Mouse (Mus musculus): ENCODE data around the gene Plscr3. TPM values are rescaled to one million over a fixed set of nuclear protein-coding genes. Genes with fewer than 3 reads are reported as not detected.
A peak's percentile ranks its signal among the peaks of the same experiment; 100 is the strongest.
"Not testable (repeated sequence)": the region's sequence is repeated elsewhere in the genome, so short reads cannot be mapped to it uniquely, and the experiment has no call there.

Gene Plscr3
- polyA plus RNA-seq, 1 experiment, result 35.4 TPM

DNA sequence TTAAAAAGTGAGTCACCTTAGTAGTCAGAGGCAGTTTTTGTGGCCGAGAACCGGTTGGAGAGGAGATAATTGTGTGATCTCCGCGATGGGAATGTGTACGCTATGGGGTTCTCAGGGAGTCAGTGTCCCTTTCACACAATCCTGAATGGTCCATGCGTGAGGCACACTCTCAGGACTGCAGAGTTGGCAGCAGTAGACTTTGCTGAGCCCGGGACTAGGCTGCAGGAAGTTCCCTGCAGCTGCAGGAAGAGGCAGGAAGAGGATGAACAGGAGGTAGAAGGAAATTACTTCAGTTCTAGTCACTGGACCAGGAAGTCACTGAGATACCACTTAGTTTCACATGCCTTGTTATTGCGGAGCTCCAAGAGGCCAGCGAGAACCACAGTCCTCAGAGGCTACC lies 3.0 kb downstream of the Plscr3 start:
- no peak overlapping the region for H3K4me3 ChIP-seq (ENCODE audit: extremely low read depth, insufficient read depth, insufficient read length)
- no peak for DNase-seq (ENCODE audit: low read depth in 1 of 2, low spot score in 2 of 2)
- WGBS, result 59% methylated on average over 9 of the region's 9 CpGs
- H3K36me3 ChIP-seq (ENCODE audit: control insufficient read depth, insufficient read depth, low read length), result no peaks in the 10 kb centered on the region
- TF ChIP-seq CTCF (IDR thresholded peaks at IDR 0.05; ENCODE audit: extremely low read depth, insufficient read depth, insufficient read length, insufficient replicate concordance), result no peak
- TF ChIP-seq POLR2A (IDR thresholded peaks at IDR 0.05; ENCODE audit: low read depth, low read length), result no peak
- peaks cover 18% of the 10 kb centered on the region; the same call in 1 of the 2 replicates for H3K4me1 ChIP-seq (ENCODE audit: control insufficient read depth, insufficient read depth, insufficient read length)
- no peaks in the 10 kb centered on the region for H3K27me3 ChIP-seq (ENCODE audit: control insufficient read depth, insufficient read depth, low read length)
- H3K27ac ChIP-seq (ENCODE audit: insufficient read depth, low read length), result no peak overlapping the region

DNA sequence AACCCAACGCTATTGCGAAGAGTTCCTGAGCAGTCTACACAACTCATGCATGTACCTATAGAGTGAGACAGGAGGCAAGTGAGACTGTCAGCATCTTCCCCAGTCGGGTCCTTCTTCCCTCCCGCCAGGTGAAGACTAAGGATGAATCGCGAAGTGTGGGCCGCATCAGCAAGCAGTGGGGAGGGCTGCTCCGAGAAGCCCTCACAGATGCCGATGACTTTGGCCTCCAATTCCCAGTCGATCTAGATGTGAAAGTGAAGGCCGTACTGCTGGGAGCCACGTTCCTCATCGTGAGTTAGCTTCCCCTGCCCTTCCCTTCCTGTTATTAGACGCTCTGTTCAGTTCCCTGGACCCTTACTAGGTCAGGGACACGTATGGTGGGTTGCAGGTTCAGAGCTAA lies 3.7 kb downstream of the Plscr3 start:
- no peak for DNase-seq (ENCODE audit: low read depth in 1 of 2, low spot score in 2 of 2)
- TF ChIP-seq CTCF (IDR thresholded peaks at IDR 0.05; ENCODE audit: extremely low read depth, insufficient read depth, insufficient read length, insufficient replicate concordance) (no peak), POLR2A (IDR thresholded peaks at IDR 0.05; ENCODE audit: low read depth, low read length) (no peak)
- H3K4me3 ChIP-seq (ENCODE audit: extremely low read depth, insufficient read depth, insufficient read length), result no peak overlapping the region
- H3K27ac ChIP-seq (ENCODE audit: insufficient read depth, low read length), result no peak overlapping the region
- peaks cover 18% of the 10 kb centered on the region; the same call in 1 of the 2 replicates for H3K4me1 ChIP-seq (ENCODE audit: control insufficient read depth, insufficient read depth, insufficient read length)
- WGBS, result 79% methylated on average over 15 of the region's 15 CpGs
- no peaks in the 10 kb centered on the region for H3K27me3 ChIP-seq (ENCODE audit: control insufficient read depth, insufficient read depth, low read length)
- H3K36me3 ChIP-seq (ENCODE audit: control insufficient read depth, insufficient read depth, low read length), result no peaks in the 10 kb centered on the region

DNA sequence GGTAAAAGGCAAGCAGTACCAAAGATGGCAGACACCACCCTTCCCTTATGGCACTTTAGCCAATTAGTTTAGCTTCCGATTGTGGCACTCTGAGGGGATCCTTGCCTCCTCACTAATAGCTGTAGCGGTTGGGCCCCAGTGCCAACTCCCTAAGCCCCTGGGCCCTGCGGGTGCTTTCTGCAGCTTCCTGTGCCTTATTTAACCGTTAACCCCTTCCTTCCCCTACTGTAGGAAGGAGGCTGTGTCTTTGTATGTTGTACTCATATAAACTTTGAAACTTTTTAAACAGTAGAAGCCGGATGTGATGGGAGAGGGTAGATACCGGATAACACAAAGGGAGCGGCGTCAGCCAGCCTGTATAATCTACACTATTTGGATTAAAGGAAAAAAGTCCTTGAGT lies 4.6 kb downstream of the Plscr3 start:
- Histone ChIP-seq H3K4me1 (ENCODE audit: control insufficient read depth, insufficient read depth, insufficient read length) (peaks cover 18% of the 10 kb centered on the region; the same call in 1 of the 2 replicates), H3K27me3 (ENCODE audit: control insufficient read depth, insufficient read depth, low read length) (no peaks in the 10 kb centered on the region), H3K36me3 (ENCODE audit: control insufficient read depth, insufficient read depth, low read length) (no peaks in the 10 kb centered on the region), H3K27ac (ENCODE audit: insufficient read depth, low read length) (no peak overlapping the region), H3K4me3 (ENCODE audit: extremely low read depth, insufficient read depth, insufficient read length) (no peak overlapping the region)
- no peak for DNase-seq (ENCODE audit: low read depth in 1 of 2, low spot score in 2 of 2)
- TF ChIP-seq POLR2A (IDR thresholded peaks at IDR 0.05; ENCODE audit: low read depth, low read length) (no peak), CTCF (IDR thresholded peaks at IDR 0.05; ENCODE audit: extremely low read depth, insufficient read depth, insufficient read length, insufficient replicate concordance) (no peak)
- 18% methylated on average over 8 of the region's 8 CpGs for WGBS

DNA sequence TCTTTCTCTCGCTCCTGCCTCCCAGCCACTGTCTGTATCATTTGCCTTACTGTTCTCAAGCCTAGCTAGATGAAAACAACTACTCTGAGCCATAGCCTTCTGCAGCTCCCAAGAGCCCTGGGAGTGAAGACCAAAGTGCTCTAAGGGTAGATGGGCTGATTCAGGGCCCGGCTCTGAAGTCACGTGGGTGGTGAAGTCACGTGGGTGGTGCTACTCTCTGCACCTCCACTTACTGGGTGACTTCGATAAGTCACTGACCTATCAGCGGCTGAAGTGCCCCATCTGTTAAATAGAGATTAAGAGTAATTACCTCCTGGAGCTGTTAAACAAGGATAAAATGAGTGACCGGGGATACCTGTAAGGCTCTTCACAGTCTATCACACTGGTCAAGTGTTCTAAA lies 7.8 kb downstream of the Plscr3 start:
- TF ChIP-seq POLR2A (IDR thresholded peaks at IDR 0.05; ENCODE audit: low read depth, low read length), result no peak
- no peak for TF ChIP-seq CTCF (IDR thresholded peaks at IDR 0.05; ENCODE audit: extremely low read depth, insufficient read depth, insufficient read length, insufficient replicate concordance)
- Histone ChIP-seq H3K27me3 (ENCODE audit: control insufficient read depth, insufficient read depth, low read length) (no peaks in the 10 kb centered on the region), H3K4me1 (ENCODE audit: control insufficient read depth, insufficient read depth, insufficient read length) (peaks cover 7% of the 10 kb centered on the region; the same call in 1 of the 2 replicates), H3K4me3 (ENCODE audit: extremely low read depth, insufficient read depth, insufficient read length) (no peak overlapping the region), H3K36me3 (ENCODE audit: control insufficient read depth, insufficient read depth, low read length) (no peaks in the 10 kb centered on the region), H3K27ac (ENCODE audit: insufficient read depth, low read length) (no peak overlapping the region)
- 35% methylated on average over 7 of the region's 7 CpGs for WGBS
- no peak for DNase-seq (ENCODE audit: low read depth in 1 of 2, low spot score in 2 of 2)

DNA sequence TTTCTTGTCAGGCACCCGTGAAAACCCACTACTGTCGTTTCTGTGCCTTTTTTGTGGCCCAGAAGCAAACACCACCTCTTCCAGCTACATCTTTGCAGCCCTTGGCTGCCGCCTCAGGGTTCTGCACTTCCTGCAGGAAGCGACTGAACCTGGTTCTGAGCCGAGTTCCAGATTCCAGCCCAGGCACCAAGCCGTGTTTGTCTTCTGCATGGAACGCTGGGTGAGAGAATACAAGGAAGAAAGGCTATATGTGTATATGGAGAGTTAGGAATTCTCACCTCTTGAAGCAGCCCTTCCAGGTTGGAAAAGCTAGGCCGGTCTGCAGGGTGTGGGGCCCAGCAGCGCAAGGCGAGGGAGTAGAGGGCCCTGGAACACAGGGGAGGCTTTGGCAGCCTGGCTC lies 8.5 kb downstream of the Plscr3 start:
- Histone ChIP-seq H3K4me3 (ENCODE audit: extremely low read depth, insufficient read depth, insufficient read length) (no peak overlapping the region), H3K36me3 (ENCODE audit: control insufficient read depth, insufficient read depth, low read length) (no peaks in the 10 kb centered on the region), H3K4me1 (ENCODE audit: control insufficient read depth, insufficient read depth, insufficient read length) (peaks cover 7% of the 10 kb centered on the region; the same call in 1 of the 2 replicates), H3K27me3 (ENCODE audit: control insufficient read depth, insufficient read depth, low read length) (no peaks in the 10 kb centered on the region), H3K27ac (ENCODE audit: insufficient read depth, low read length) (peak overlapping the region; percentile 35; the same call in 1 of the 2 replicates)
- TF ChIP-seq POLR2A (IDR thresholded peaks at IDR 0.05; ENCODE audit: low read depth, low read length) (no peak), CTCF (IDR thresholded peaks at IDR 0.05; ENCODE audit: extremely low read depth, insufficient read depth, insufficient read length, insufficient replicate concordance) (no peak)
- 57% methylated on average over 10 of the region's 10 CpGs for WGBS
- no peak for DNase-seq (ENCODE audit: low read depth in 1 of 2, low spot score in 2 of 2)

DNA sequence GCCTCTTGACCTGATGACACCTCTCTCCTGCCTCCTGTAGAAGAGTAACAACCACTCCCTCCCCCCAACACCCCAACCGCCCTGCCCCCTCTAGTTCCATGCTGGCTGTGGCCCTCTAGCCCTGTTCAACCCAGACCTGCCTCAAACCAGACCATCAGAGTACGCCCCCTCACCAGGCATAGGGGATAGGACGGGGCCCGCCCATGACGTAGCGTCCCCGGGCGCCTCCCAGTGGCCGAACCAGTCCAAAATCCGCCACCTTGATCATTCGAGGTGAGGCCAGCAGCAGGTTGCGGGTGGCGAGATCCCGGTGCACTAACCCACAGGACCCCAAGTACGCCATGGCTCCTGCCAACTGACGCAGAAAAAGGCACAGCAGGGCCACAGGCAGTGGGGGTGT lies 9.2 kb downstream of the Plscr3 start:
- H3K4me3 ChIP-seq (ENCODE audit: extremely low read depth, insufficient read depth, insufficient read length), result no peak overlapping the region
- no peaks in the 10 kb centered on the region for H3K36me3 ChIP-seq (ENCODE audit: control insufficient read depth, insufficient read depth, low read length)
- H3K27ac ChIP-seq (ENCODE audit: insufficient read depth, low read length), result no peak overlapping the region
- H3K4me1 ChIP-seq (ENCODE audit: control insufficient read depth, insufficient read depth, insufficient read length), result peaks cover 5% of the 10 kb centered on the region; the same call in 1 of the 2 replicates
- peak in 1 of 2 experiments; percentile 55 for DNase-seq (ENCODE audit: low read depth in 1 of 2, low spot score in 2 of 2)
- TF ChIP-seq CTCF (IDR thresholded peaks at IDR 0.05; ENCODE audit: extremely low read depth, insufficient read depth, insufficient read length, insufficient replicate concordance) (peak; percentile 50; the same call in 1 of the 2 replicates), POLR2A (IDR thresholded peaks at IDR 0.05; ENCODE audit: low read depth, low read length) (no peak)
- WGBS, result 24% methylated on average over 16 of the region's 16 CpGs
- H3K27me3 ChIP-seq (ENCODE audit: control insufficient read depth, insufficient read depth, low read length), result no peaks in the 10 kb centered on the region

DNA sequence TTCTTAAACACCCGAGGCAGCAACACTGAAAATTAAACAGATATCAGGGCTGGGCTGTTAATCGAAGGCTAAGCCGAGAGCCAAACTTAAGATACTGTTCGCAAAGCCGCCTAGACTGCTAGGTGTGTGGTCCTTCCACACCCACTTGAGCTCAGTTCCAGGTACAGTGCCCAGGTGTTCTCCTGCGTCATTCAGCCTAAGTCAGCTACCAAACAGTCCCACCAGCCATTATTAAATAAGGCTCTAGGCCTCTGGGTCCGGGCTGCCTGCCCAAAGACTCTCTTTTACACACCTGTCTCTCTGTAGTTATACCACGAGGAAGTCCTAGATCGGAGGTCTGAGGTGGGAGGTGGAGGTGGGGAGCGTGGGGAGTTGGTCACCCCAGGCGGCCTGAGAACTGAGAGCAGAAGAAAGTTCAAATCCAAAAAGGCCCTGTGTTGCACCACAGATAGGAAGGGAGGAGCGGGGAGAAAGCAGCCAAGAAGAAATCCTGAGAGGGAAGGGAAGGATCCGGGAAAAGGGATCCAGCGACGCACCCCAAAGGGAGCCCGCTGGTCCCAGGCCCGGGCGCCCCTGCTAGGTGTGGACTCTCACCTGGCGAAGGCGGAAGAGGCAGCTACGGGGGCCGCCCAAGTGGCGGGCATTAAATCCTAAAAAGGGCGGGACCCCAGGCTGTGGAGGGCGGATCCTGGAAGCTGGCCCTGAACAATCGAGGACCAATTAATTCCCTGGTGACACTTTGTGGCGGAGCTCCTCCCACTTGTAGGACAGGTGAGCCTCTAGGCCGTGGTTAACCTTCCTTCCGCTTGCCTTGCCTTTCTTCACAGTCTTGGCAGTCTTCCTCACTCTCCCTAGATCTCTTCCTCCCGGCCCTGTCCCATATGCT lies 12.2 kb downstream of the Plscr3 start, which contains the start of gene Tnk1:
Tnk1 (minus strand) TSS at position 618 of the 886 bp plus-strand sequence.
- 81% methylated on average over 30 of the region's 30 CpGs for WGBS
- Histone ChIP-seq H3K27me3 (ENCODE audit: control insufficient read depth, insufficient read depth, low read length) (no peaks in the 10 kb centered on the region), H3K36me3 (ENCODE audit: control insufficient read depth, insufficient read depth, low read length) (no peaks in the 10 kb centered on the region), H3K4me3 (ENCODE audit: extremely low read depth, insufficient read depth, insufficient read length) (no peak within 1 kb of the TSS), H3K27ac (ENCODE audit: insufficient read depth, low read length) (no peak within 1 kb of the TSS), H3K4me1 (ENCODE audit: control insufficient read depth, insufficient read depth, insufficient read length) (no peaks in the 10 kb centered on the region)
- TF ChIP-seq POLR2A (IDR thresholded peaks at IDR 0.05; ENCODE audit: low read depth, low read length), result no peak
- TF ChIP-seq CTCF (IDR thresholded peaks at IDR 0.05; ENCODE audit: extremely low read depth, insufficient read depth, insufficient read length, insufficient replicate concordance), result no peak
- no peak for DNase-seq (ENCODE audit: low read depth in 1 of 2, low spot score in 2 of 2)

DNA sequence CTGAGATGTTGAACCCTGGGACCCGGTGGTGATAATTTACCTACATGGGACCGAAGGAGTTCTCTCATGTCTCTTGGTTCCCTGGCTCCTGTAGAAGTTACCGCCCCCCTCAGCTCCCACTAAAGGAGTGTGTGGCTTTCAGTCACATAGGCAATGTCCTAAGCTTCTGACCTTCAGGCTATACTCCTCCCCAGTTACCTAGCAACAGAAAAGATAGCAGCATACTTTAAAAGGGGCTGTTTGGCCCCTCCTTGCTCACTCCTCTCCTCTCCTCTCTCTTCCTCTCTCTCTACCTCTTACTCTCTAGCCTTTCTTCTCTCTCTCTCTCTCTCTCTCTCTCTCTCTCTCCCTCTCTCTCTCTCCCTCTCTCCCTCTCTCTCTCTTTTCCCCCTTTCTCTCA lies 17.6 kb downstream of the Plscr3 start:
- not testable (repeated sequence) for H3K4me3 ChIP-seq (ENCODE audit: extremely low read depth, insufficient read depth, insufficient read length); H3K4me1 ChIP-seq (ENCODE audit: control insufficient read depth, insufficient read depth, insufficient read length); DNase-seq (ENCODE audit: low read depth in 1 of 2, low spot score in 2 of 2); H3K27ac ChIP-seq (ENCODE audit: insufficient read depth, low read length); H3K36me3 ChIP-seq (ENCODE audit: control insufficient read depth, insufficient read depth, low read length); H3K27me3 ChIP-seq (ENCODE audit: control insufficient read depth, insufficient read depth, low read length)
- 95% methylated on average over 3 of the region's 3 CpGs for WGBS

Data from spleen, adult 2 months (tissue).